Mouse (Mus musculus) right cerebral cortex, postnatal 25 days (tissue): ENCODE measurements around the gene Galr3.
"Not testable (repeated sequence)": the region's sequence is repeated elsewhere in the genome, so short reads cannot be mapped to it uniquely, and the experiment has no call there.

Experiments used
- DNase-seq: peaks from one replicate; pipeline ENCODE4 v3.0.0; 2022

Gene Galr3

DNA sequence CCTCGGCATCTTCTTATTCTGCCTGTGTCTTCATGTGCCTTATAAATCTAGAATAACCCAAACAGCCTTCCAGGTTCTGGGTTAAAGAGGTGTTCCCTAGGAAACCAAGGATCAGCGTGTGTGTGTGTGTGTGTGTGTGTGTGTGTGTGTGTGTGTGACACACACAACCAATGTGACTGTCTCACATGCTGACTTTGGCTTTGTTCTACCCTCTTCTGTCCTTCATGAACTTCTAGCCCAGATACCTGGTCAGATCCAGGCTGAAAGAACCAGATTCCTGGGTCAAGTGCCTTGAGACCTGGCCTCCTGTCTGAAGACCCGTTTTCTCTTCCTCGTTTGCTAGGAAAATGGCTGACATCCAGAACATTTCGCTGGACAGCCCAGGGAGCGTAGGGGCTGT, at the start of gene Galr3:
Galr3 (plus strand) TSS at position 301 of the 400 bp plus-strand sequence.
- no peak for DNase-seq

DNA sequence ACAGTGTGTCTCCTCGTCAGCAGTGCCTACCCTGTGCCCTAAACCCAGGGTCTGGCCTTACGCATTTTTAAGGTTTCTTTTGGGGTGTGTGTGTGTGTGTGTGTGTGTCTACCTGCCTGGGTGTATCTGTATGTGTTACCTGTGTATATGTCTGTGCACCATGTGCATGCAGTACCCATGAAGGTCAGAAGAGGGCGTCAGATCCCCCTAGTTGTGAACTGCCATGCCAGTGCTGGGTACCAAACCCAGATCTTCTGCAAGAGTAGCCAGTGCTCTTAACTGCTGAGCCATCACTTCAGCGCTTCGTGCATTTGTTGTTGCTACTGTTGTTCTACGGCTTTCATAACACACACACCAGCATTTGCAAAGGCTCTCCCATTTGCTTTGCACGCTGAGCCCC, 49.5 kb upstream of the Galr3 start:
- no peak for DNase-seq

DNA sequence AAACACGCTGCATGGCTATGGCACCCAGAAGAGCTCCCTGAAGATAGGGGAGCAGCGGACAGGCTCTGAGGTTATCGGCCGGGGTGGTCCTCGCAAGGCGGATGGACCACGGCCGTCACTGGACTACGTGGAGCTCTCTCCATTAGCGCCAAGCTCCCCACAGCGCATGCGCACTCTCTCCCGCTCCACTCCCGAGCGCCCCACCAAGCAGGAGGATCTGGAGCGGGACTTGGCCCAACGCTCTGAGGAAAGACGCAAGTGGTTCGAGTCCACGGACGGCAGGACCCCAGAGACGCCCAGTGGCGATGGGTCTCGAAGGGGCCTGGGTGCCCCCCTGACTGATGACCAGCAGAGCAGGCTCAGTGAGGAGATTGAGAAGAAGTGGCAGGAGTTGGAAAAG, 48.8 kb upstream of the Galr3 start:
- DNase-seq: no peak

DNA sequence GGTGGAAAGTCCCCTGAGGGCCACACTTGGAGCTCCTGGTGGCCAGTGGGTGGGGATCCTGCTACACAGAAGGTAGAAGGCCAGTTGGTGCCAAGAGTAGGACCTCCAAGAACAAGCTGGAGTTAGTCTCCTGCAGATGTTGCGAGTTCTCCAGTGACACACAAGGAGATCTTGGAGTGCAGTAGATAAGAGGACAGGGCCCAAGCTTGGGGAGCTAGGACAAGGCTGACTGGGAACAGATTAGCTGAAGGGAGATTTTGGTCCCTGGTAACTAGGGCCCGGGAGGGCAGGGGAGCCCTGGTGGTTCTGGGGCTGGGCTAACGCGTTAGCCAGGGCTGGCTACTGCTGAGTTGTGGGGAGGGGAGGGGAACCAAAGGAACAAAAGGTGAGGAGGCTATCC, 45.8 kb upstream of the Galr3 start:
- DNase-seq: no peak

DNA sequence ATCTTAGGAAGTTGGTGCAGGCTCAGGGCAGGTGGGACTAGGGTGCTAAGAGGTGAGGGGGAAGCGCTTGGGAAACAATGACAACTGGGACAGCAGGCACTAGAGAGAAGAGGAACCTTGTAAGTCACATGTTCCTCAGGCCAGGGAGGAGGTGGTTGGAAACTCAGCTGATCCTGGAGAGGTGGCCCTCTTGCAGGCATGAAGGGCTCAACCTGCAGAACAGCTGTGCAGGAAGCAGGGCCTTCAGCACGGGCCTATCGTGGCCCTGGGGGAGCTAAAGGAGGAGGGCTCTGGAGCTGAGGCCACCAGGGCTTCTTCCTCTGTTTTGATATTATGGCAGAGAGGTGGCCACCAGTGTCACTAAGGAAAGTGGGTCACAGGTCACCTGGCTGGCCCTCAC, 45.0 kb upstream of the Galr3 start:
- DNase-seq: no peak

DNA sequence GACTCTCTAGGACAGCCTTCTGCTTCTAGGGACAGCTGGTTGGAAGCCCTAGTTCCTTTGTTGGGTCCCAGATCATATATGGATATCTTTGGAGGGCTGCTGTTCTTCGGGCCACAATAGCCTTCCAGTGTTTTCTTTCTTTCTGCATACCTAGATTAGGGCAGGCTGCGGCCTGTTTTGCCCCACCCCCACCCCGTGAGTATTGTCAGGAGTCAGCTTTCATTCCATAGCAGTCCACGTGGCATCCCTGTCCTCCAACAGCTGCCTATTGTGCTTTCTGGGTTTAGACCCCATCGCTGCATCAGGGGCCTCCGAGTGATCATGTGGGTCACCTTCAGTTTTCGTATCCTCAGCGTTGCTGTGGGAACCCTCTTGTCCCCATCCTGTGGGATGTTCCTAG, 43.3 kb upstream of the Galr3 start:
- DNase-seq: no peak

DNA sequence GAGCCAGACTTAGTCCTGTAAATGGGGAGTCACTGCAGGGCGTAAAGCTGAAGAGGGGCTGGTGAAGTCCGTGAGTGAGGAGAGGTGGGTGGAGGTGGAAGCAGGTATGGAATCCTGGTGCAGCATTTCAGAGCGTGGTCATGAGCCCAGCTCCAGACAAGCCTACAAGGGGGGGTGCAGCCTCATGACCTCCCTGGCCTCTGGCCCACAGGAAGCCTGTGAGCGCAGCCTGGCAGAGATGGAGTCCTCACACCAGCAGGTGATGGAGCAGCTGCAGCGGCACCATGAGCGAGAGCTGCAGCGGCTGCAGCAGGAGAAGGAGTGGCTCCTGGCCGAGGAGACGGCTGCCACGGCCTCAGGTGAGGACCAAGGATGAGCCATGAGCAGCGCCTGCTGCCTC, 42.1 kb upstream of the Galr3 start:
- DNase-seq: no peak

DNA sequence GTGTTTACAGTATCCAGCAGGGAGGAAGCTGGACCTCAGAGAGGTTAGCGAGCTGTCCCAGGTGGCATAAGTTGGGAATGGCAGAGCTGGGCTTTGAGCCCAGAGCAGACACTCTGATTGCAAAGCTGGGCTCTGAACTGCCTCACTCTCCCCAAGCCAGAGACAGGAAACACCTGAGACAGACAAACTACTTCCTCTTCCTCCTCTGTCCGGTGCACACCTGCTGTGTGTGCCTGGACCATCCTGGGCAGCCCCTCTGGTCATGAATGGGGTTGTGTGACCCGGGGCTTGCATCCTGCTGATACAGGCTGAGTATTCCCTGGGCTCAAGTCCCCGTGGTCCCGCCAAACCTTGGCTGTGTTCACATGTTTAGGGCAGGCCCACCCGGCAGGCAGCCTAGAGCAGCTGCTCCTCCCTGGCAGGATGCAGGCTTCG, 41.3 kb upstream of the Galr3 start:
- DNase-seq: no peak

DNA sequence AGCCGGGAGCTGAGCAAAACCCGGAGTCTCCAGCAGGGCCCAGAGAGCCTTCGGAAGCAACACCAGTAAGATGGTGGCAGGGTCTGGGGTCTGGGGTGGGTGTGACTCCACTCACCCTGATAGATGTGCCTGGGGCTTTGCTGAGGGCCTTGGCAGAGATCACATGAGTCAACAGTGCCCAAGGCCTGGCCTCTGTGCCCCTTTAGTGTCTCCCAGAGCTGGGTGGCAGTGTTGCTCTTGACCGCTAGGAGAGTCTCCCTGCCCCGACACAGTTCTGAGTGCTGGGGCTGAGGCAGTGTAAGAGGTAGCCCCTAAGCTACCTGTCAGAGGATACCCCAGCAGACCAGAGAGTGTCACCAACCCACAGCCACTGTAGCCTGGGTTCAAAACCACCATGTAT, 40.1 kb upstream of the Galr3 start:
- no peak for DNase-seq

DNA sequence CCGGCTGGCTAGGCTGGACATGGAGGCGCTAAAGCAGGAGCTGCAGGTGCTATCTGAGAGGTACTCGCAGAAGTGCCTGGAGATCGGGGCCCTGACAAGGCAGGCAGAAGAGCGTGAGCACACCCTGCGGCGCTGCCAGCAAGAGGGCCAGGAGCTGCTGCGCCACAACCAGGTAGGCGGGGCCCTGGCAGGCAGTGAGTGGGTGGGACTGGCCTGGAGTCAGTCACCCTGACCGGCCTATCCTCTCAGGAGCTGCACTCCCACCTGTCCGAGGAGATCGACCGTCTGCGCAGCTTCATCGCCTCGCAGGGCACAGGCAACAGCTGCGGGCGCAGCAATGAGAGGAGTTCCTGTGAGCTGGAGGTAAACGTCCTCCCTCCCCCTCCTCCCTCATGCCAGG, 39.6 kb upstream of the Galr3 start:
- no peak for DNase-seq

DNA sequence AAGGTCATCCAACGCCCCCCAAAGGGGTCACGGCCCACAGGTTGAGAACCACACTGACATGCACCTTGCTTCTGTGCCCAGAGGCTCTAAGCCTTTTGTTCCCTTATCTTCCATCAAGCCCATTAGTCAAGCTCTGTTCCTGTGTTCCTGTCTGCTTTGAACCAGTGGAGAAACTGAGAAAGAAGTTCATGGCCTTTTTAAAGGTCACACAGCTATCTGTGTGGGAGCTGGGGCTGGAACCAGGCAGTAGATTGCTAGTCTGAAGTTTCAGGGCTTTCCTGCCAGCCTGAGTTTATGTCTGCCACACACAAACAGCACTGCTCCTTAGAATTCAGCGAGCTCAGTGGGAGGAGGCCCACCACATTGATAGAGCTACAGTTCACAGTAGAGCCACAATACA, 38.6 kb upstream of the Galr3 start:
- DNase-seq: no peak

DNA sequence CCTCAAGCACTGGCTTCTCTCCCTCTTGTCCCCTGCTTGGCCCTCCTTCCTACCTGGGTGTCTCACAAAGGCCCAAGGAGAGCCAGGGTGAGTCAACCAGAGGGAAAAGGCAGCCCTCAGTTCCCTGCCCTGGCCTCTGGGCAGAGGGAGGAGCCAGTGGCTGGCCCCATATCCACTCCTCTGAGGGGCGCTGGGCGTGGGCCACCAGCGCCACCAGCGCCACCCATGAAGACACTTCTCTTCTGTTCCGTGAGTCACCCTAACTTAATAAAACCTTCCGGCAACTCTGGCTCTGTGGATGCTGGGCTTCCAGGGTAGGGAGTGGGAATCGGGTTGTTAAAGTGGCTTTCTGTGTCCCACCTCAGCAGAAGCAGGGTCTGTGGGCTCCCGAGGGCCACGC, 36.1 kb upstream of the Galr3 start:
- no peak for DNase-seq

DNA sequence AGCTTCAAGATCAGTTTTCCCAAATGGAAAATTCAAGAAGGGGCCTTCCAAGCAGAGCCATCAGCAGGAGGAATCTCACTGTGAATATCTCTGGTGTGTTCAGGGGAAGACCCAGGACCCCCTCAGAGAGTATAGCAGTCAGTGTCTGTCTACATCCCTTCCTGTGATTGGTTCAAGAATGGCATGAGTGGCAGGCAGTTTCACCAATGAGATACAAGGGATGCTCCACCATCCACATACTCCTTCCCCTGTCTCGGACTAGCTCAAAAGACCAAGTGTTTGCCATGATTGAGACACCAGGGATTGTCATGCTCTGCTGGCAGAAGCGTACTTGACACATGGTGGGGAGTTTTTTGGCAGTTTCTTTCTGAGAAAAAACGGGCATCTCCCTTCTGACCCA, 35.0 kb upstream of the Galr3 start:
- DNase-seq: no peak

DNA sequence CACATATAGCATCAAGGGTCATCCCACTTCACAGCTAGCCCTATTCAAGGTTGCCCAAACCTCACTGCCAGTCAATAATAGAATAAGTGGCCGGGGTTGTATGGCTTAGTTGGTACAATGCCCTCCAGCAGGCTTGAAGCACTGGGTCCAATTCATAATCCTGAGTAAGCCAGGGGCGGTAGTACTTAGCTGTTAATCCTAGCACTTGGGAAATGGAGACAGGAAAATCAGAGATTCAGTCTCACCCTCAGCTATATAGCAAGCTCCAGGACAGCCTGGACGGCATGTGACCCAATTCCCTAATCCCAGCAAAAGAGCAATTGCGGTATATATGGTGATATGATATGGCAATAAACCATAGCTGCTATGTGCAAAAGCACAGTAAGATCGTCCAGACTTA, 34.6 kb upstream of the Galr3 start:
- no peak for DNase-seq

DNA sequence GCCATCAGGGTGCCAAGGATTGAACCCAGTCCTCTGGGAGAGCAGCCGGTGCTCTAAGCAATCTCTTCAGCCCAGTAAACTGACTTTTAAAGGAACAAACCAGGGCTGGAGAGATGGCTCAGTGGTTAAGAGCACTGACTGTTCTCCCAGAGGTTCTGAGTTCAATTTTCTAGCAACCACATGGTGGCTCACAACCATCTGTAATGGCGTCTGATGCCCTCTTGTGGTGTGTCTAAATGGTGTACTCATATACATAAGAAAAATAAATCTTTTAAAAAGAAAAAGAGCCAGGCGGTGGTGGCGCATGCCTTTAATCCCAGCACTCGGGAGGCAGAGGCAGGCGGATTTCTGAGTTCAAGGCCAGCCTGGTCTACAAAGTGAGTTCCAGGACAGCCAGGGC, 33.8 kb upstream of the Galr3 start:
- not testable (repeated sequence) for DNase-seq

DNA sequence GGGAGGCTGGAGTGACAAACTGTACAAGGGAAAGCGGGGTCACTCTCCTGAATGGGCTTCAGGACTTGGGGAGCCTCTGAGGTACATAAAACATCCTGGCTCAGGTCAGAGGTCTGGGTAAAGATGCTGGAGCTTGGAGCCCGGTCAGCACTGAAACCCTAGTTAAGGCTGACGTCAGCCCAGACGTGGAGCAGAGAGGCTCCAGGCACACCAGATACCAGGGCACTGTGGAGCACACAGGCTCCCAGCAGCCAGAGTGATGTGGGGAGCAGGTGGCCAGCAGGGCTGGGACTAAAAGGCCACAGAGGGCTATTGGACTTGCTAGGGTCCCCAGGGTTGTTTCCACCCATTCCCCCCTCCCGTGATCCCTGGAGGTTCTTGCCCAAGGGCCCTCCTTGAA, 32.0 kb upstream of the Galr3 start:
- DNase-seq: no peak

DNA sequence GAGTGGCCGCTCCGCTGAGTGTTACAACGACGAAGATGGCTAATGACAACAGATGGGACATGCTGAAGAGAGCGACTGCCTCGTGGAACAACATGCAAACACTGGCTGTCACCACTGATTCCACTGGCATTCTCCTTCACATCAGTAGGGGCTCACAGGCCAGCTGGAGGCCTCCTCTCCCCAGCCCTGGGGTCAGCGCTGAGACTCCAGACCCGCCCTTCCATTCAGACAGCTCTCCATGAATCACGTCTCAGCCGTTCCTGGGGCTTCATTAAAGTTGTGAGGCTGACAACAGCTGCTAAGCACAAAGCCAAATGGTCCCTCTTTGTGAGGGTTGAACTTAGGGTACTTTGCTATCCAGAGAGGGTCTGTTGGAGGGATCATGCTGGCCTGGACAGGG, 30.1 kb upstream of the Galr3 start:
- DNase-seq: no peak

DNA sequence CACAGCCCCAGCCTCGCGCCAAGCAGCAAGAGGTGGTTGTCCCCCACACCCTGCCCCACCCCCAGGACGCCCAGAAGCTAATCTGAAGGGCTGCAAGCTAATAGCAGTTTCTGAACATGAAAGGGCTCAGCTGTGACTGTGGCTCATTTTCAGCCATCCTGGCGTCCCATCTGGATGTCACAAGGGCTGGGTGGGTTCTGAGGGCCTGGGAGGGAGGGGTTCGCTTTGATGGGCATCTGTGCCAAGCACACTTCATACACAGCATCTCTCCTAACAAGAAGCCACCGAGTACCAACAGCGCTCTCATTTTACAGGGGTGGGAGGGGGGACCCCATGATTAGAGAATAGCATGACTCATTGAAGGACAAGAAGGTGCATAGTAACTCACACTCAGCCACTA, 28.3 kb upstream of the Galr3 start:
- no peak for DNase-seq

DNA sequence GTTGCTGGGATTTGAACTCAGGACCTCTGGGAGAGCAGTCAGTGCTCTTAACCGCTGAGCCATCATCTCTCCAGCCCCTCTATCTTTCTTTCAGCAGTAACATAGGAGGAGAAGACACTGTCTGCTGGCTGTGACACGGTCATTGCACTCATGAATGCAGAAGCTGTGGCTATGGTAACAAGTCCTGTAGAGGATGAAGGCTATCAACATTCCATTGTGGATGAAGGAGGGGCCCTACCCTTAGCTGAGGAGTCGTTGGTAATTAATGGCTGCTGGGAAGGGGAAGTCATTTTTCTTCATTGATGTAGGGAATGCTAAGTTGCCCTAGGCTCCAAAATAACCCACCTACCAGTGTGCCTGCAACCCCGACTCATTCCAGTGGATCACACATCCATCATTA, 23.5 kb upstream of the Galr3 start:
- DNase-seq: no peak

DNA sequence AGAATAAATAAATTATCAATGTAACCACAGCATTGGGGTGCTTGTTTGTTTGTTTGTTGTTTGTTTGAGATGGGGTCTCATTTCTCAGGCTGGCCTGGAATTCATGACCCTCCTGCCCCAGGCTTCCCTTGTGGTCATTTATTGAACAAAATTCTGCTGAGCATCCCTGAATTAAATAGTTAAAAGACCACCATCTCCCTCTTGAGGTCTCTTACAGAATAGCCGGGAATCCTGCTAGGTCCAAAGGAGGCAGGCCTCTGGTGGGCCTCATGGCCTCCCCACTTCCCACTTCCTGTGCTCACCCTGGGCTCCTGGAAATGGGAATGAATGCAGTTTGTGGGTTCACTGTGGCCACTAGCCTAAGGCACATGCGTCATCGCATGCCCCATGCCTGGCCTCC, 22.8 kb upstream of the Galr3 start:
- DNase-seq: no peak

DNA sequence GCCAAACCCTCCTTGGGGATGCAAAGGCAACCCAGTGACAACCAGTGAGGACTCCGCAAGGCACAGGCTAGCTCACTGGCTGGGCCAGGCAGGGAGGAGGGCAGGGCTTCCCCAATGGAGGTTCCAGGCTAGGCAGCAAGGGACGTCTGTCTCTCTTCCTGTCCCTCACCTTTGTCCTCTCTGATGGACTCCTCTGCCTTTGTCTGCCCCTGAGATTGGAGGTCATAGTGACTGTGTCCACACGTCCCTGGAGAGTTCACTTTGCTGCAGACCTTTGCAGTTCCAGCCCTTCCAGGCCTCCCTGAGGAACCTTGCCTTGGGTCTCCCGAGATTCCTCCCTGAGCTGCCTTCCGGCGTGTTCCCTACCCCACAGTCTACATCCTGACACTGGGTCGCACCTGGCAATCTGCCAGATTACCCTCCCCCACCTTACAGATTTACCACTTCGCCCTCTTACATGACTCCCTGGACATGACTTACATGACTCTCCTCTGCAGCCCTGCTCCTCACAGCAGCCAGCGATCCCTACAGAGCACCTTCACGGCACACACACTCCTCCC, 18.9 kb upstream of the Galr3 start:
- no peak for DNase-seq

DNA sequence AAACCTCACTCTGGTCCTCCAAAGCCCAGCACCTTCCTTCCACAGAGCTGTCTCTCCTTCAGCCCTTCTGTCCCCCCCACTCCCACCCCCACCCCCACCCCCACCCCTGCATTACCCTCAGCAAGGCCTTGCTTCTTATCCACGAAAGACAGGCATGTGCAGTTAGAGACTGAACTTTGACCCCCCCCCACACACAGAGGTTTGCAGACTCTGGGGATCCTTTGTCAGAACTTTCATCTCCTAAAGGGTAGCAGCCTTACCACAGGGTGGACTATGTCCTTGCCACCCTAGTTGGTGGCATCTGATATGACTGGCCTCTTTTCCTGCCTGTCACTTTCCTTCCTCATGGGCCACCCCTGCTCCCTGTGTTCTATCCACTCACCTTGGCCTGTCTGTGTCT, 18.3 kb upstream of the Galr3 start:
- no peak for DNase-seq

DNA sequence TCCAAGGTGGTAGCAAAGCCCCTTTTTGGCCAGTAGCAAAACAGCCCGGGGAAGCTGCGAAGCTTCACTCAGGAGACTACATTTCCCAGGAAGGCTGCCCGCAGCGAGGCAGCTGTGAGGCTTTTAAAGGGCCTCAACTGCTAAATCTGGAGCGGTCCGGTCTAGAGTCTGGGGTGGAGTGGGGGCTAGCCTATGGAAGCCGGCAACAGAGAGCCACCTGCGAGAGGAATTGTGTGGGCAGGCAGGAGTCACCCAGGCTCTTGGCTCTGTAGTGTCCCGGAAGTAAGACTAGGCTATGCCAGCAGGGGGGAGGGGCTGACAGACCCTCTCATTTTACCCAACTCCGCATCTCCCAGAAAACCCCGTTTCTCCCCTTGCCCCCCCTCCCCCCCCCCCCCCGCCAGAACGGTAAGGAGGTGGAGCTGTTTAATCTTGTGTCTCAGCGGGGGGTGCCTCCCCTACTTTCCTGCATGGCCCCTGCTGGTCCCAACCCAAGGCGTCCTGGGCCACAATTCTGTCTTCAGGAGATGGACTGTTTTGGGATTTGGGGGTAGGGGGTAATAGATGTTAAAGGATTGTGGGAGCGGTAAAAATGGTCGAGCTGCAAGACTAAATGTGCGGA, 15.9 kb upstream of the Galr3 start:
- peak; percentile 45 for DNase-seq

DNA sequence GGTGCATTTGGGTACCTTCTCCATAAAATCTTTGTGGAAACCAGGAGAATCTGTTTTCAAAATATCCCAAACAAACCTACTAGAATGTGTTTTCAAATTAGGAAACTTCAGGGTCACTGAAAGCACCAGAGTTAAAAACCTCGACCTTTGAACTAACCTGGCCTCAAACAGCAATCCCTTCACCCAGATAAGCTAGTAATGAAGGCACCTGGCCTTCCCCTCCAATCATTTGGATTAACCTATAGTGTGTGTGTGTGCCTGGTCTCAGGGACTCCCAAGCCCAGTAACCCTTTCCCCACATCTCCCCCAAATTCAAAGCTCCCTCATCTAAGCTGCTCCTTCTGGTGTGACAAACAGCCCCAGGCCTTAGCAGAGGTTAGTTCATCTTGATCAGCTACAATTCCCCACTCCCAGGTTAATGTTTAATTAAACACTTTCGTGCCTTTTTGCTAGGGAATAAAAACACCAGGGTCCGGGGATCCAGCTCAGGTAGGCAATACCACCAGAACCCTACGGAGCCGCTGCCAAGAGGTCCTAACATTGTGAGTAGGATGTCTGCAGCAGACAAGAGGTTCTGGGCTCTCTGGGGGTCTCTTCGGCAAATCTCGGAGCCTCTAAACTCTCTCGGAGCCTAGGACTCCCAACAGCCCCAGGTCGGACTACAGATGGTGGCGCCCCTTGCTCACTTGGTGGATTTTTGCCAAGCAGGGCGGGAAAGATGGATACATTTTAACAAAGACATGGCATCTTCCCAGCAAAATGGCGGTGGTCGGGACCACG, 15.0 kb upstream of the Galr3 start:
- DNase-seq: no peak
